Mouse (Mus musculus): ENCODE measurements around the gene Drg1. TPM values are rescaled to one million over a fixed set of nuclear protein-coding genes. Genes with fewer than 3 reads are reported as not detected.

The Drg1 gene
- polyA plus RNA-seq, 1 experiment from 2014 or later = 200 TPM

Other genes starting within 250 kb of the Drg1 start
- 12.5 and 14.6 TPM in 2 replicates for gene Sfi1, start 73.0 kb downstream of the Drg1 start, polyA plus RNA-seq (2014; fragmentation: Nextera tagmentation; extraction: Ambion mirVana)
- gene Eif4enif1, start 64.0 kb downstream of the Drg1 start, polyA plus RNA-seq (2014; fragmentation: Nextera tagmentation; extraction: Ambion mirVana) = 59.5 and 62.7 TPM in 2 replicates
- gene Patz1, start 22.5 kb upstream of the Drg1 start, polyA plus RNA-seq (2014; fragmentation: Nextera tagmentation; extraction: Ambion mirVana) = 48.1 and 51.1 TPM in 2 replicates
- gene Pik3ip1, start 64.0 kb upstream of the Drg1 start, polyA plus RNA-seq (2014; fragmentation: Nextera tagmentation; extraction: Ambion mirVana) = 11.4 and 14.1 TPM in 2 replicates
- gene Limk2, start 142.8 kb upstream of the Drg1 start, polyA plus RNA-seq (2014; fragmentation: Nextera tagmentation; extraction: Ambion mirVana) = 90.3 and 95.8 TPM in 2 replicates
- gene Rnf185, start 185.9 kb upstream of the Drg1 start, polyA plus RNA-seq (2014; fragmentation: Nextera tagmentation; extraction: Ambion mirVana) = 34.2 and 34.8 TPM in 2 replicates
- gene Pla2g3, start 221.9 kb upstream of the Drg1 start, polyA plus RNA-seq (2014; fragmentation: Nextera tagmentation; extraction: Ambion mirVana) = 0.17 and 0.52 TPM in 2 replicates
- 1.2 and 2.0 TPM in 2 replicates for gene Inpp5j, start 238.4 kb upstream of the Drg1 start, polyA plus RNA-seq (2014; fragmentation: Nextera tagmentation; extraction: Ambion mirVana)
- gene Selenom, start 248.3 kb upstream of the Drg1 start, polyA plus RNA-seq (2014; fragmentation: Nextera tagmentation; extraction: Ambion mirVana) = 154 and 160 TPM in 2 replicates